In the genomic region with DNA sequence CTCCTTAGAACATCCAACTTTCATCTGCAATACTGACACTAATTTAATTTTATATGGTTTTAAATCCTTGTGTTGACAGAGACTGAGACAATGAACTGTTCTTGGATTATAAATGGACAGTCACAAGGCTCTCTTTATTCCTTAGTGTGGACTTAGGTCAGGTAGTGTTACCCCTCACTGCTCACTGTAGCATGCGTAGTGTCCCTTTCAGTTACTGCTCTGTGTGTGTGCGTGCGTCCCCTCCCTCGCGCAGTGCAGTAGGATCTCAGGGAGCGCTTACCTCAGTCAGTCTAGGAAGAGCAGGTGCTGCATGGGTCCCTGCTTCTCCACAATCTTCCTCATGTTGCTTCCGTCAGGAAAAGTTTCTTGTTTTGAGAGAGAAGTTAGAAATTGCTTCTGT, we compare ENCODE assay signal across 13 mouse cellular contexts.
"Had no signal": no experiment of that assay in that cellular context is flagged by ENCODE, and none has a peak within 500 bp of the region (broad histone marks: within the 10 kb centered on the region; RNA-seq: fewer than 3 reads in every experiment).

No protein-coding gene starts in this region.

- ATAC-seq: intestine, postnatal 0 days; liver, postnatal 0 days; lung, postnatal 0 days had no signal

- H3K9ac ChIP-seq: limb, embryonic 12.5 days; limb, embryonic 15.5 days; liver, embryonic 14.5 days; liver, postnatal 0 days; lung, embryonic 14.5 days had no signal

- H3K4me2 ChIP-seq: limb, embryonic 12.5 days; limb, embryonic 15.5 days; liver, embryonic 11.5 days; lung, embryonic 14.5 days had no signal

- DNase-seq: left cerebral cortex, postnatal 4 days; liver, postnatal 0 days; lung, embryonic 14.5 days; midbrain, embryonic 14.5 days; thymus, adult 18-20 months; thymus, postnatal 36 days had no signal

- H3K4me3 ChIP-seq: limb, embryonic 12.5 days; limb, embryonic 15.5 days had no signal

- H3K27ac ChIP-seq: limb, embryonic 12.5 days; limb, embryonic 15.5 days; liver, embryonic 14.5 days; macrophage had no signal

- H3K9me3 ChIP-seq: limb, embryonic 12.5 days; limb, embryonic 15.5 days had no signal

- H3K27me3 ChIP-seq: limb, embryonic 12.5 days; limb, embryonic 15.5 days had no signal

- H3K36me3 ChIP-seq: limb, embryonic 12.5 days; limb, embryonic 15.5 days had no signal
